Mouse (Mus musculus) intestine, embryonic 15.5 days (tissue): ENCODE measurements at regions not wholly inside any gene's neighbourhood (a gene's known extent, or its start where the extent isn't known, plus 50 kb on each side); places are given as distances from the start of the nearest gene placed in this dataset.

ENCODE experiments used
- ATAC-seq: fragments of 200-750 bp; cut with Nextera tagmentation; 2 replicates; pipeline ENCODE4 v1.8.0; 2017; ENCODE audit warnings: moderate TSS enrichment, moderate library complexity
- H3K27ac ChIP-seq: fragments of 300-500 bp; sonication (generic); 2 replicates; pipeline ENCODE4 v1.5.1; 2015; ENCODE audit warnings: mild to moderate bottlenecking, inconsistent platforms
- H3K27me3 ChIP-seq: fragments of 300-500 bp; sonication (generic); replicated peaks from 2 replicates; pipeline ENCODE4 v1.6.1; 2015; ENCODE audit warnings: inconsistent platforms
- H3K36me3 ChIP-seq: fragments of 300-500 bp; sonication (generic); 2 replicates; pipeline ENCODE4 v1.6.1; 2015; ENCODE audit warnings: inconsistent platforms
- H3K4me1 ChIP-seq: fragments of 300-500 bp; sonication (generic); replicated peaks from 2 replicates; pipeline ENCODE4 v1.6.1; 2015; ENCODE audit warnings: inconsistent platforms
- H3K4me2 ChIP-seq: fragments of 300-500 bp; sonication (generic); replicated peaks from 2 replicates; pipeline ENCODE4 v1.6.1; 2015; ENCODE audit warnings: mild to moderate bottlenecking, inconsistent platforms
- H3K4me3 ChIP-seq: fragments of 300-500 bp; sonication (generic); replicated peaks from 2 replicates; pipeline ENCODE4 v1.5.1; 2015; ENCODE audit warnings: inconsistent platforms
- H3K9ac ChIP-seq: fragments of 300-500 bp; sonication (generic); 2 replicates; pipeline ENCODE4 v1.6.1; 2015; ENCODE audit warnings: inconsistent platforms
- H3K9me3 ChIP-seq: fragments of 300-500 bp; sonication (generic); 2 replicates; pipeline ENCODE4 v1.6.1; 2016; ENCODE audit warnings: inconsistent platforms
- WGBS: fragments of 180-500 bp; shearing (Covaris S2); methylation state at CpG from one replicate; pipeline ENCODE4 v1.1.7; 2015; 5-methylcytosine and 5-hydroxymethylcytosine counted together

GRCm38 (mm10) chrX:99285611-99286010 lies 149.7 kb downstream of the Efnb1 start:
- Histone ChIP-seq H3K4me3 (no peak overlapping the region), H3K4me1 (no peaks in the 10 kb centered on the region), H3K27me3 (peaks cover 10% of the 10 kb centered on the region; the same call in 1 of the 2 replicates), H3K4me2 (no peak overlapping the region), H3K9me3 (no peaks in the 10 kb centered on the region), H3K9ac (no peak overlapping the region), H3K36me3 (no peaks in the 10 kb centered on the region), H3K27ac (peak overlapping the region; percentile 62)
- ATAC-seq: peak; percentile 80
- WGBS: 27% methylated on average over 9 of the region's 9 CpGs

DNA sequence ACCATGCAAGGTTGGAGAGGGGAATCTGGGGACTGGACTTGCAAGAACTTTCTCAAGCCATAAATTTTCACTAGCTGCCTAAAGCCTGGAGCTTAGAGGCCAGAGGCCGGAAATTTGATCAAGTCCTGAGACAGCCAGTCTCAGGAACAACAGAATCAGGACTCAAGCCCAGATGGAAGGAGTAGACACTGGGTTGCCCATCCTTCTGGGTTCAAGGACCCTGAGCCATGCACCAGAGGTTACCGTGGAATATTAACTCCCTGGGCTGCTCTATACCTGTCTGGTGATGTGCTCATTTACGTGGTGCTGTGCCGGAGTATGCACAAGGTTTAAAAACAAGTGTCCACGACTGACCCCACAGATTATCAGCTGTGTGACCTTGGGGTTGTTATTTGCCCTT lies 145.1 kb downstream of the Efnb1 start:
- Histone ChIP-seq H3K4me1 (no peaks in the 10 kb centered on the region), H3K4me3 (no peak overlapping the region), H3K27ac (no peak overlapping the region), H3K9ac (no peak overlapping the region), H3K9me3 (no peaks in the 10 kb centered on the region), H3K27me3 (peaks cover 3% of the 10 kb centered on the region; the same call in 1 of the 2 replicates), H3K4me2 (no peak overlapping the region), H3K36me3 (no peaks in the 10 kb centered on the region)
- whole genome bisulfite sequencing: 75% methylated on average over 5 of the region's 5 CpGs
- no peak for ATAC-seq

- no peak for ATAC-seq
- Histone ChIP-seq H3K36me3 (no peaks in the 10 kb centered on the region), H3K9me3 (no peaks in the 10 kb centered on the region), H3K4me1 (no peaks in the 10 kb centered on the region), H3K9ac (no peak overlapping the region), H3K4me3 (no peak overlapping the region), H3K27me3 (peaks cover 2% of the 10 kb centered on the region; the same call in 1 of the 2 replicates), H3K27ac (no peak overlapping the region), H3K4me2 (no peak overlapping the region)
- 53% methylated on average over 5 of the region's 5 CpGs for WGBS
Observed at GRCm38 (mm10) chrX:99280543-99280942, 144.6 kb downstream of the Efnb1 start.

GRCm38 (mm10) chrX:99275536-99275935 lies 139.6 kb downstream of the Efnb1 start:
- Histone ChIP-seq H3K27me3 (no peaks in the 10 kb centered on the region), H3K4me1 (no peaks in the 10 kb centered on the region), H3K9me3 (no peaks in the 10 kb centered on the region), H3K4me3 (no peak overlapping the region), H3K4me2 (no peak overlapping the region), H3K27ac (no peak overlapping the region), H3K36me3 (no peaks in the 10 kb centered on the region), H3K9ac (no peak overlapping the region)
- ATAC-seq: no peak
- 64% methylated on average over 5 of the region's 5 CpGs for WGBS

- Histone ChIP-seq H3K27me3 (no peaks in the 10 kb centered on the region), H3K27ac (no peak overlapping the region), H3K9me3 (no peaks in the 10 kb centered on the region), H3K4me3 (no peak overlapping the region), H3K4me1 (no peaks in the 10 kb centered on the region), H3K36me3 (no peaks in the 10 kb centered on the region), H3K4me2 (no peak overlapping the region), H3K9ac (no peak overlapping the region)
- WGBS: 56% methylated on average over 3 of the region's 3 CpGs
- ATAC-seq: no peak
Observed at GRCm38 (mm10) chrX:99271908-99272307, 136.0 kb downstream of the Efnb1 start.

DNA sequence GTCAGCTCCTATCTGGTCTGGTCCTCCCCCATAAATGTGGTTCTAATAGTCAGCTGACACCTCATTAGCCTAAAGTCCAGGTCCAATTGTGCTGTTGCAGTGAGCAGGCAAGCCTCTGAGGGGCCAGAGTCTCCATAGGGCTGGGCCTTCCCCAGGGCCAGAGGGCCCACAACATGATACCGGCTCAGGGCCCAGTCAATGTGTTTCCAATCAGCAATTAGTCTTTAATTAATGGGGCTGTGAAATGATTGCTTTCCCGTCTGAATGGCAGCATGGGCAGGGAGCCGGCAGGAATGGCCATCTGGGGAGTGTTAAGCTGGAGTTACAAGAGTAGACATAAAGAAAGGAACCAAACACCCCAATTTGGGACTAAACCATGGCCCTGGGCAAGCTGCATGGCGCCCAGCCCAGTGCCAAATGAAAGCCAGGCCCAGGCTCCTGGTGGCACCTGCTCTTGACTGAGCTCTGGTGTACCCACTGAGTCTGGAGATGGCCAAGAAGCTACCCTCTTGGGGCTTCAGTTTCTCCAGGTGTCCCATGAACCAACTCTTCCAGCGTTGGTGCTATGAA lies 113.2 kb downstream of the Efnb1 start:
- H3K9ac ChIP-seq: no peak overlapping the region
- no peaks in the 10 kb centered on the region for H3K9me3 ChIP-seq
- H3K36me3 ChIP-seq: no peaks in the 10 kb centered on the region
- H3K4me2 ChIP-seq: no peak overlapping the region
- H3K27me3 ChIP-seq: peaks cover 16% of the 10 kb centered on the region
- H3K4me3 ChIP-seq: no peak overlapping the region
- ATAC-seq: no peak
- WGBS: 75% methylated on average over 5 of the region's 5 CpGs
- H3K27ac ChIP-seq: no peak overlapping the region
- no peaks in the 10 kb centered on the region for H3K4me1 ChIP-seq

- Histone ChIP-seq H3K27ac (no peak overlapping the region), H3K36me3 (no peaks in the 10 kb centered on the region), H3K4me1 (no peaks in the 10 kb centered on the region), H3K4me2 (no peak overlapping the region), H3K9me3 (no peaks in the 10 kb centered on the region), H3K9ac (no peak overlapping the region), H3K4me3 (no peak overlapping the region), H3K27me3 (peaks cover 16% of the 10 kb centered on the region)
- WGBS: 85% methylated on average over 5 of the region's 5 CpGs
- no peak for ATAC-seq
Observed at GRCm38 (mm10) chrX:99248181-99248580, 112.3 kb downstream of the Efnb1 start.

DNA sequence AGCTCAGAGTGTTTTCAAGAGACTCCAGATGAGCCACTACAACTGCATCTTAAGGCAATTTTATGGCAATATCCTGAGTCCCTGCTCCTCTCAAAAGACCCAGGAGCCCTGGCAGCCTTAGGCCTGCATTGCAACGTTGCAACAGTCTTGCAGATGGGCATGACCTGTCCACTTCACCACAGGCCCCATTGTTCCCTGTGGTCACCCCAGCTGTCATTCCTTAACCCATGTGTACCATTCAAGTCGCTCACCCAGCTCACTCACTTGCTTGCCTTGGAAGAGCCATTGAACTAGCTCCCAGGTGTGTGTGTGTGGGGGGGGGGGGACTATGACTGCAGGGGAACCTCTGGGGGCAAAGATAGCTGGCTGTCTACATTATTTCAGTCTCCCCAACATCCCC lies 110.8 kb downstream of the Efnb1 start:
- no peak for ATAC-seq
- 63% methylated on average over 2 of the region's 2 CpGs for WGBS
- H3K9ac ChIP-seq: no peak overlapping the region
- no peak overlapping the region for H3K4me3 ChIP-seq
- H3K36me3 ChIP-seq: no peaks in the 10 kb centered on the region
- H3K4me1 ChIP-seq: no peaks in the 10 kb centered on the region
- peaks cover 14% of the 10 kb centered on the region for H3K27me3 ChIP-seq
- no peak overlapping the region for H3K4me2 ChIP-seq
- no peak overlapping the region for H3K27ac ChIP-seq
- no peaks in the 10 kb centered on the region for H3K9me3 ChIP-seq

- Histone ChIP-seq H3K4me3 (no peak overlapping the region), H3K27me3 (peaks cover 13% of the 10 kb centered on the region), H3K4me1 (no peaks in the 10 kb centered on the region), H3K9ac (no peak overlapping the region), H3K4me2 (no peak overlapping the region), H3K36me3 (no peaks in the 10 kb centered on the region), H3K9me3 (no peaks in the 10 kb centered on the region), H3K27ac (no peak overlapping the region)
- no peak for ATAC-seq
- 89% methylated on average over 8 of the region's 8 CpGs for WGBS
Observed at GRCm38 (mm10) chrX:99246051-99246450, 110.1 kb downstream of the Efnb1 start.

GRCm38 (mm10) chrX:99245541-99245940 lies 109.6 kb downstream of the Efnb1 start:
- no peak overlapping the region for H3K4me2 ChIP-seq
- H3K9me3 ChIP-seq: no peaks in the 10 kb centered on the region
- H3K4me3 ChIP-seq: no peak overlapping the region
- no peak for ATAC-seq
- WGBS: 90% methylated on average over 3 of the region's 3 CpGs
- H3K27me3 ChIP-seq: peaks cover 13% of the 10 kb centered on the region
- no peak overlapping the region for H3K27ac ChIP-seq
- H3K36me3 ChIP-seq: no peaks in the 10 kb centered on the region
- H3K4me1 ChIP-seq: no peaks in the 10 kb centered on the region
- no peak overlapping the region for H3K9ac ChIP-seq

DNA sequence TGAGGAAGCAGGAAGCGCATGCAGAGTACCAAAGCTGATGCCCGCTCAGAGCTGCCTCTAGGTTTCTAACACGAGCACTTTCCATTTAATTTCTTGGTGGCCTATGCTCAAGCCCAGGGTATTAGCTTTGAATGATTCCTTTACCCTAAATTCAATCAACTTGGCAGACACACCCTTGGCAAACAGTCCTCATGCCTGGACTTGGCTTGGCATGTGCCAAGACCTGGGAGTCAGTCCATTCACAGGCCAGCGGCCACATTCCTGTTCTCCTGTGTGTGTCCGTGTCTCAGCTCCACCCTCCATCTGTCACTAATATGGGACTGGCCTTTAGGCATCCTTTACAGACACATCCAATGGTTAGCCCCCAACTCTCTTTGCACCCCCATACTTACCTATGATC lies 107.3 kb downstream of the Efnb1 start:
- Histone ChIP-seq H3K27me3 (peaks cover 8% of the 10 kb centered on the region), H3K4me2 (no peak overlapping the region), H3K27ac (no peak overlapping the region), H3K9me3 (no peaks in the 10 kb centered on the region), H3K4me1 (no peaks in the 10 kb centered on the region), H3K36me3 (no peaks in the 10 kb centered on the region), H3K4me3 (no peak overlapping the region), H3K9ac (no peak overlapping the region)
- no peak for ATAC-seq
- 93% methylated on average over 5 of the region's 5 CpGs for WGBS

DNA sequence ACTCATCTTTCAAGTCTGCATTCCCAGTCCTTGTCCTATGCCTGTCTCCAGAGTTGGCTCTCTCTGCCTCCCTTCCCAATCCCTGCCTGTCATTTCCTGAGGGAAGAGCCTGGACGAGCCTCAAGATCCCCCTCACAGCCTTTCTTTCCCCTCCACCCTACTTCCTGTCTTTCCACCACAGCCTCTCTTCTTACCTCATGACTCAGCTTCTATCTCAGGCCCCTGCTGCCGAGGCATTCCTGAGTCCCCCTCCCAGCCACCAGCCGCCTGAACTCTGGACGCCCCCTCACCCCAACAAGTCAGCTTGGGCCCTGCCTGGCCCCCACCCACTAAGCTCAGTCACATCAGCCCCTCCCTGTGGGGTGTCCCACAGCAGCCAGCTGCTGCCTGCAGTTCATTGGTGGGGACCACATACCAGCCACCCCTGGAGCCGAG lies 105.8 kb downstream of the Efnb1 start:
- no peak overlapping the region for H3K27ac ChIP-seq
- H3K4me3 ChIP-seq: no peak overlapping the region
- peak; percentile 53 for ATAC-seq
- H3K27me3 ChIP-seq: peaks cover 8% of the 10 kb centered on the region
- no peaks in the 10 kb centered on the region for H3K36me3 ChIP-seq
- no peaks in the 10 kb centered on the region for H3K9me3 ChIP-seq
- no peak overlapping the region for H3K9ac ChIP-seq
- H3K4me1 ChIP-seq: no peaks in the 10 kb centered on the region
- no peak overlapping the region for H3K4me2 ChIP-seq
- WGBS: 40% methylated on average over 5 of the region's 5 CpGs

DNA sequence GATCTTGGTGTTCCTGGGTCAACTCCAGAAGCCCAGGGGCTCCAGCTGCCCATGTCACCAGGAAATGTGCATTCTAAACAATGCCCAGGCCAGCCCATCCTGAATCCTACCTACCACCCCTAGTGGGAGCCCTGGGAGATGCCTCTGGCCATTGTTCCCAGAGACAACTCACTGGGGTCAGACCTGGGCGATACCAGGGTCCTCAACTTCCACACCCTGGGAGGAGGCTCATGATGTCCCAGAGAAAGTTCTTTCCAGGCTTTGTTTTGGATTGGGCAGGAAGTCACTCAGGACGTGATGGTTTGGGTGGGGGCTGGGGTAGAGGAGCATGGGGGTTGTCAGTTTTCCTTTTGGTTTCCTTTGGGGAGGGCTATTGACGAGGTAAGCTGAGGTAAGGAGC lies 97.1 kb downstream of the Efnb1 start:
- Histone ChIP-seq H3K27ac (no peak overlapping the region), H3K9ac (no peak overlapping the region), H3K4me3 (no peak overlapping the region), H3K4me1 (no peaks in the 10 kb centered on the region), H3K9me3 (no peaks in the 10 kb centered on the region), H3K27me3 (no peaks in the 10 kb centered on the region; the same call in 1 of the 2 replicates), H3K36me3 (no peaks in the 10 kb centered on the region), H3K4me2 (no peak overlapping the region)
- 67% methylated on average over 3 of the region's 3 CpGs for WGBS
- no peak for ATAC-seq
